Mouse (Mus musculus): ENCODE measurements around the gene Defb26.

Defb26 gene

DNA sequence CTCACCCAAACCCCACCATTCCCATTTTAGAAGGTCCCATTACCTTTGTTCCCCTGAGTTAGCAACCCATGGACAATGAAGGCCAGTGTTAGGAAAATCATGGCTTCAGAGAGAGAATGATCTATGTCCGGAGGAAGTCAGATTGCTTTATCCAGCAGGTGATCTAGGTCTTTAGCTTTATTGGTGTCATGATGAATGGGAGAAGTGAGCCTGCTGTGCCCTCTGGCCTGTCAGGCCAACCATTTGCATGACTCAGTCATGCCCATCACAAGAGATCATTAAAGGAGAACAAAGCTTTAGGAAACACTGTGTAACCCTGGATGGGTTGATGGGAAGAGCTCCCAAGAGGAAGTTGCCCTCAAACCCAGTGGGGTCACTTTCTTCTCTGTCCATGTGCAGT lies at the start of gene Defb26:
Defb26 (minus strand) TSS at position 101 of the 400 bp plus-strand sequence.
- no peak for DNase-seq (ENCODE audit: low spot score)

DNA sequence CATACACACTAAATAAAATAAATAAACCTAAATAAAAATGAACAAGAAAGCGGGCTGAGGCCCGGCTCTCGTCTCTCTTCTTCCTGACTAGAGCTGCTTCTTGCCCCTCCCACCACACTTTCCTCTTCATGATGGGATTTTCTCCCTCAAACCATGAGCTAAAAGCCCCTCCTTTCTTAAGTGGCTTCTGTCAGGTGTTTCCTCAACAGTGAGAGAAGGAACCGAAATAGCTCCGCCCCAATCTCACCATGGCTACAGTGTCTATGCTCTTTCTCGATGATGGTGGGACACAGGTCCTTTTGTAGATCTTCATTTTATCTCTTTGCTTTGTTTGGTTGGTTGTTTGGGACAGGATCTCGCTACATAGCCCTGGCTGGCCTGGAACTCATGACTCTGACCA lies 45.2 kb upstream of the Defb26 start:
- no peak for DNase-seq (ENCODE audit: low spot score)

DNA sequence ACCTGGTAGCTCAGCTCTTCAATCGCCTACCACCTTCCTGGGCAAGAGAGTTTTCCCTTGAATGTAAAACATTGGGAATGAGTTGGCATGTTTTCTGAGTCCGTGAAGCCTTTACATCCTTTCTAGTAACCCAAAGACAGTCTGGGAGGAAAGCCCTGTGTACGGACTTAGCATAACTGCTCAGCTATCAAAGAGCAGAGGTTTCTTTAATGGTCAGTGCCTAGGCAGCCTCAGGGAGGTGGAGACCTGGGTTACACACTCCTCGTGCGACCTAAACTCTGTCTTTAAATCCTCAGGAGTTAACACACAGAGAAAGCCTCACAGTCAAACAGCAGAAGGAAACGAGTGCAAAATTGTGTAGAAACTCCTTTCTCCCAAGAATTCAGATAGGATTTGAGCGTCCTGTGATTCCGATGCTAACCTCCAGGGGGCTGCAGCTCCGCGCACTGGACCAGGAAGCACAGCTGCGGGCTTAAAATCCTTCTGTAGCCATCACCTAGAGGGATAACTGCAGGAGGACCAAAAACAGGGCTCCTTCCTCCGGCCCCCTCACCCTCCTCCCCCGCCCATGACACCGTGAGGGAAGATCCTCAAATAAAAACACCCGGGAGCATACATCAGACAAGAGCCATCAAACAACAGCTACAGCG lies 42.4 kb upstream of the Defb26 start:
- peak; percentile 24 for DNase-seq (ENCODE audit: low spot score)

DNA sequence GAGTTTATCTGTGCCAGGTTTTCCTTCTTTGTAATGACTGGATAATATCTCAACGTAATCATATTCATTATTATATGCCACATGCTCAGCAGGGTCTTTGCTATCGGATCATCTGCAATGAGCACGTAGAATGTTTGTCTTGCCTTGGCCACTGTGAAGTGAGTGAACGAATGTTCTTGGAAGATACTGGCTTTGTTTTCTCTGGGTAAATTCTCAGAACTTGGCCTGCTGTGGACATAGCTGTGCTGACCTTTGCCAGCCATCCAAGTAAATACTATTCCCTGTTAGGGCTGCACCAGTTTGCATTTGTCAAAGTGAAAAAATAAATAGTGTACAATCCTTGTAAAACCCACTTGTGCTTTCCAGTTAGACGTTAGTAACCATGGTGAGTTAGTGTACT lies 36.6 kb upstream of the Defb26 start:
- no peak for DNase-seq (ENCODE audit: low spot score)

DNA sequence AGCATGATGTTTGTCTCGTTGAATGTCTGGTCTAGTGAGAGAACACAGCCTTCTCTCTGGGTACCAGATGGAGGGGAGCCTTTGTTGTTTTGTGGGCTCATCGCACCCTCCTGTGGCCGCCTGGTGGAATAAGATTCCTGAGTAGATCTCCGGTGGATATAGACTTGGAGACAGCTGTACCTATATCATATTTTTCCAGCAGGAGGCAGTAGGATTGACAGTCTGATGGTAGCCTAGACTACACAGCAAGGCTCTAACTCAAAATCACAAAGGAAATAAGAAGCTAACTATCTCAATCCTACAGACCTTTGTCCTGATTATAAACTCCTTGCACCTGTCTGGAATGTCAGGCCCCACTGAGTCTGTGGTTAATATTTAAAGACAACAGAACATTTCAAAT lies 33.2 kb upstream of the Defb26 start:
- DNase-seq (ENCODE audit: low spot score) = no peak

DNA sequence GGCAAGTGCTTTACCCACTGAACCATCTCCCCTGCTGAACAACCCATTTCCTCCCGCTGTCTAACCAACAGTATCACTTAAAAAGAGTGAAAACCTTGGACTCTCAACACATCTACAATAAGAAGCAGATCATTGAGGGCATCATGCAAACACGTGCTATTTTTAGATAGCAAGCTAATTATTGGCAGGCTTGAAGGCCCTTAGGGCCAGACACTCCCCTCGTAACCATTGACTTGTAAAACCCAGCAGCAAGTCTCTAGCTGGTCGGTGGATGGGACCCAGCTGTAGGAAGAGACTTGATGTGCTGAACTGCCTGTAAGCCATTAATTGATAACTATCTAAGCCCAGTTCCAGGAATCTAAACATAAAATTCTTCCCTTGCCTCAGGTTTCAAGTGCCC lies 32.0 kb upstream of the Defb26 start:
- no peak for DNase-seq (ENCODE audit: low spot score)

DNA sequence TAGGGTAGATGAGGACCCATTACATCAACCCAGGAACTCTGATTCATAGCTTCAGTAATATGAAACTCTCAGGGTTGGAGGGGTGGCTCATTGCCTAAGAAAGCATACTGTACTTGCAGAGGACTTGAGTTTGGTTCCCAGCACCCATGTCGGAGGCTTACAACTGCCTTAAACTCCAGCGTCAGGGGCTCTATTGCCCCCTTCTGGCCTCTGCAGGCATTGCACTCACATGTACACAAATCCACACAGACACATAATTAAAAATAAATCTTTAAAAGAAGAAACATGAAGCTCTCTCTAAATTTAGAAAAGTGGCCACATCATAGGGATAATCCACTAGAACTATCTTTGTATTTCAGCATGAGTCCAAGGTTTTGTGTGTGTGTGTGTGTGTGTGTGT lies 31.4 kb upstream of the Defb26 start:
- DNase-seq (ENCODE audit: low spot score) = no peak

DNA sequence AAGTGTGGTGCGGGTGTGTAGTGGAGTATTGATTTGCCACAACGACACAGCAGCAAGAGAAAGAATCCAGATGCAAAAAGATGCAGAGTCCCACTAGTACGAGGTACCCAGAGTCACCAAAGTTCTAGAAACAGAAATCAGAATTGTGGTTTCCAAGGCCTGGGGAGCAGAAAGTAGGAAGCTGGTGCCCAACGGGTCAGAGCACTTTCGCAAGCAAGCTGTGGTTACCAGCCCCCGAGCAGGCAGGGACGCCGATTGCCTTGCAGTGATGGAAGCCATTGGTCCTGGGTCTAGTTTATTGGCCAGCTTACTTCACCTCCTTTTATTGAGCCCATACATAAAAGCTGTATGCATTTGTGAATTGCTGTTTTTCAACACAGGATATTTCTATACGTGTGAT lies 30.5 kb upstream of the Defb26 start:
- DNase-seq (ENCODE audit: low spot score) = no peak

DNA sequence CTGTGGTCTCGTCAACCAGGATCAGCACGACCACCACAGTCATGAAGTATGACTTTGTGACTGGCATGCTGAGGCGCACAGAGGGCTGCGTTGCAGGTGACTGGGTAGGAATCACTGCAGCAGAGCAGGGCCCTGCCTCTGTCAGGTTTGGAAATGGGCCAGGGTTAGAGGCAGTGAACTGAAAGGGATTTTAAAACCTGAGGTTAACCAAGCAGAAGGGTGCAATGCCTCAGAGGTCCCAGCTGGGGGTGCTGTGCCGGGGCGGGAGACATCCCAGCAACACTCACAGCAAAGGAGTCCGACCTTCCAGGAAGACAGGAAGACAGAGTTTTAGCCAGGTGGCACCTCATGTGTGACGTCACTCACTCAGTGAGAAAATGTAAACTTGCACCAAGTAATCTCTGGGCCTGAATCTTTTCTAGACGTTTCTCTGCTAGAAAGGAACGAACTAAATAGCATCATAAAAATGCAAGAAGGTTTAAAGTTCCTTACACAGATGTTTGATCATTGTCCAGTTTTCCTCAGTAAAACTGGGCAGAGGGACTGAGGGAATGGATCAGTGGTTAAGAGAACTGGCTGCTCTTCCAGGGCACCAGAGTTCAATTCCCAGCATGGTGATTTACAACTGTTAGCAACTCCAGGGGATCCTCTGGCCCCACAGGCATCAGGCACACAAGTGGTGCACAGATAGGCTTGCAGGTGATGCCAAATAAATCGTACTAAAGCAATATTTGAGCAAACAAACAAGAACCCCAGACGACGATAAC lies 28.6 kb upstream of the Defb26 start, which contains the start of gene Defb29:
Defb29 (minus strand) TSS at position 155 of the 767 bp plus-strand sequence.
- no peak for DNase-seq (ENCODE audit: low spot score)

DNA sequence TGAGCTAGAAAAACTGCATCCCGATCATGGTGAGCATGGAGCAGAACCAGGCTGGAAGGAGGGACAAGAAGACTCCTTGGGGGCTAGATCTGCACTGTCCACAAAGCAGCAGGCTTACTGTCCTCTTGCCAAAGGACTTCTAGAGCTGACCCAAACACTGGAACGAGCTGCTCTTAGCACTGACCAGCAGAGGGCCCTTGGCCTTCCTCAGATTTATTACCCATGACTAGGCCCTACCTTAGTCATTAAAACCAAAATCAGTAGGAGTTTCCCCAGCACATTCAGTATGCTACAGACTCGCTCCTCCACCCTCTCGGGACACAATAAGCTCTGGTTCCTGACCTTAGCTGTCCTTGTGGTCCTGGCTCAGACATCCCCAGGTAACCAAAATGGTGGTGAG lies 6.5 kb upstream of the Defb26 start, which contains the start of gene Defb28:
Defb28 (plus strand) TSS at position 275 of the 400 bp plus-strand sequence.
- no peak for DNase-seq (ENCODE audit: low spot score)

DNA sequence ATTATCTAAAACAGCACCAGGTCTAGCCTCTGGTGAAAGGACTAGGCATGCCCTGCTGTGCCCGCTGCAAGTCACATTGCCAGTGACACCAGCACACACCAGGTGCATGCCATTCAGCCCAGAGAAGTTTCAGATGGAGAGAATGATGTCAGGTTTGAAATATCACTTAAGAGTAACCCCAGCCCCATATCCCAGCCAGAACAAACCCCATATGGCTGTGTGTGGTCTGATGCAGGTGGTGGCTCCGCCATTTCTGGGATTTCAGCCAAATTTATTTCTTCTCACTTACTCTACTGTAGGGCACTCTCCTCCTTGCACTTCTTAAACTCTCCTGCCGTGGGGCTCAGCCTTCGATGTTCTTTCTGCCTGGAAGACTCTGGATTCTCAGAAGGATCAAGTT lies 4.6 kb upstream of the Defb26 start:
- no peak for DNase-seq (ENCODE audit: low spot score)

DNA sequence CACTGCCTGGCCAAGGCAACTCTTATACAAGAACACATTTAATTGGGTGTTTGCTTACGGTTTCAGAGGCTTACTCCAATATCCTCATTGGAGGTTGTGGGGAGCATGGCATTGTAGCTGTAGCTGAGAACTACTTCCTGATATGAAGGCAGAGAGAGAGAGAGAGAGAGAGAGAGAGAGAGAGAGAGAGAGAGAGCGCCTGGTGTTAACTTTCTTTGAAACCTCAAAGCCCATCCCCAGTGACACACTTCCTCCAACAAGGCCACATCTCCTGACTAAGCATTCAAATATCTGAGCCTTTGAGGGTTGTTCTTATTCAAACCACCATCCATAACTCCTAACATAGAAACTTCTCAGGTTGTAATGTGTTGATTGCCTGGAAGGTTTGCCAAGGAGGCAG lies 7.5 kb downstream of the Defb26 start:
- DNase-seq (ENCODE audit: low spot score) = no peak

DNA sequence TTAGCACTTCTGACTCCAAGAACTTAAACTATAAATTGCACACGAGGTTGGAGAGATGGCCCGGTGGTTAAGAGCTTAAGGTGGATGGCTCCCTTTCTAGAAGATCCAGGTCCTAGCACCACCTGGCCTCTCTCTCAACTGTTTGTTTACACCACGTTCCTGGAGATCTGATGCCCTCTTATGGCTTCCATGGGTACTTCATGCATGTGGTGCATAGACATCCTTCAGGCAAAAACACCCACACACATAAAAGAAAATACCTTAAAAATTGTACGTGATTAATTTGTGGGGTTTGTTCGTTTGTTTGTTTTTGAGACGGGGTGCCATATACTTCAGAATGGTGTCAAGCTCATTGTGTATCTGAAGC lies 10.6 kb downstream of the Defb26 start:
- no peak for DNase-seq (ENCODE audit: low spot score)

DNA sequence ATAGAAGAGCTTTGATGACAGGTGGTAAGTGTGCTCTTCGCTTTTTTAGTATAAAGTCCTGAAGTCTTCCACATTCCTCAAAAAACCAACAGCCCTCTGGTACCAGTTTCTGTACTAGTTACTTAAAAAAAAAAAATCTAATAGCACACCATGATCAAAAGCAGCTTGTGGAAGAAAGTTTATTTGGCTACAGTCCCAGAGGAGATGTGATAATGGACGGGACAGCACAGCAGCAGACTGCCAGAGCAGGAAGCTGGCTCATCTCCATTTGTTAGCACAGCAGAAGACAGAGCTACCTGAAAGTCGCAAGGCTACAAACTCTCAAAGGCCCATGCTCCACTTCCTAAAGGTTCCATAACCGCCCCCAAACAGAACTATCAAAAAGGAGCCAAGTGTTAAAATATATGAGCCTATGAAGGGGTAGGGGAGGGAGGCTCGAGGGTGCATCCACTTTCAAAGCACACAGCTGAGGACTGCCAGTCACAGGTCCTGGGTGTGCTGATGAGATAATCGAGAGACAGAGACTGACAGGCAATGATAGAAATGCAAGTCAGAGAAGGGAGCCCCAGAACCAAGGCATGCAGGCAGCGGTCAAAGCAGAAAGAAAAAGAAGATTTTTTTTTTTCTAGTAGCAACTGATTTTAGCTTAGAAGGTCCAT lies 11.2 kb downstream of the Defb26 start:
- DNase-seq (ENCODE audit: low spot score) = no peak

DNA sequence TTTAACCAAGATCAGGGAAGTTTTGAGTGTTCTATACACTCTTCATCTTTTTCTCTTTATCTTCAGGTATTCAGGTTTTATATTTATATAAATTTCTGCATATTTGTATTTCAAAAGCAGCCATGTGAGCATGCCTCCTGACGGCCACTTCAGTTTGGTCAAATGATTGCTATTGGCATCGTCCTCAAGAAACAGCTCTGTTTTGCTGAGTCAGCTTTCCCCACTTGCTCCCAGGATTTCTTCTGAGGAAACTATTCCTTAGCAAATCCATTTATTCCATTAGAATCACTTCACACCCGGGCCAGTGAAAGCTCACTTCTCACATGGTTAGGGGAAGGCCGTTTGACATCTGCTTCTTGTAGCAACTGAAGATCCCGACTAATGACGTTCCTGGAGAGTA lies 13.5 kb downstream of the Defb26 start:
- DNase-seq (ENCODE audit: low spot score) = no peak

DNA sequence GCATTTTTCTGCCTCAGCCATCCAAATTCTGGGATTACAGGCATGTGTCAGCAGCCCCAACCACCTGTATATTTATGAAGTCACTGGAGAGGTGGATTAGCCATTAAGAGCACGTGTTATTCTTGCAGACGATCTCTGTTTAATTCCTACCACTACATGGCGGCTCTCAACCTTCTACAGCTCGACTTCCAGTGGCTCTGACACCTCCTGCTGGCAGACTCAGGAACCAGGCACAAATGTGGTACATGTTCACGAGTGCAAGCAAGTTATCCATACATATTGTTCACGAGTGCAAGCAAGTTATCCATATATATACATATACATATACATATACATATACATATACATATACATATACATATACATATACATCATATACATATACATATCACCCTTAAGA lies 18.3 kb downstream of the Defb26 start:
- no peak for DNase-seq (ENCODE audit: low spot score)

DNA sequence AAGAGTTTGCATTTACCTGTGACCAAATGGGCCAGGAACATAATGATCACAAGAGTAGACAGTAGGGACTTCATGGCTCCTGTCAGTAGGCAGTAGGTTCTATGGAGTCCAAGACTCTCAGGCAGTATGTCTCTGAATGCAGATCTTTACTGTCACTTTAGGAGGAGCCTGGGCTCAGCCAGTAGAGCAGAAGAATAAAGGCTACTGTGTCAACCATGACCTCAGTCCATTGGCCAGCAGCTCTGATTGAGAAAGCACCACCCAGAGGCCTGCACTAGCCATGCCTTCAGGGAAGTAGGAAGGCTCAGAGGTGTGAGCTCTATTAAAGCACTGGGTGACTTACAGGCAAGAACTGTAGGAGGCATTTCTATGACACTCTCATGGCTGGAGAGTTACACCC lies 21.5 kb downstream of the Defb26 start, which contains the start of gene Defb22:
Defb22 (minus strand) TSS at position 101 of the 400 bp plus-strand sequence.
- no peak for DNase-seq (ENCODE audit: low spot score)

DNA sequence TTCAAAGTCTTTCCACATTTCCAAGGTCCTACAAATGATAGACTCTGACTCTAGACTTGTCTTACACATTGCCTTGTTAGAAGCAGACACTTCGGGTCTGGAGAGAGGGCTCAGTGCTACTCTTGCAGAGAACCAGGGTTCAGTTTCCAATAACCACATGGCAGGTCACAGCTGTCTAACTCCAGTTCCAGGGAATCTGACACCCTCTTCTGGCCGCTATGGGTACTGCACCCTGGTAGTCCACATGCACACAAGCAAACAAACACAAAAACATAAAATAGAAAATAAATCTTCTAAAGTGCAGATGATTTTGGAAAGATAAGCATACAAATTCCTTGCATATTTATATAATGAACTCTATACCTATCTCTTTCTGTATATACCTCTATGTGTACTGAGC lies 24.5 kb downstream of the Defb26 start:
- no peak for DNase-seq (ENCODE audit: low spot score)

DNA sequence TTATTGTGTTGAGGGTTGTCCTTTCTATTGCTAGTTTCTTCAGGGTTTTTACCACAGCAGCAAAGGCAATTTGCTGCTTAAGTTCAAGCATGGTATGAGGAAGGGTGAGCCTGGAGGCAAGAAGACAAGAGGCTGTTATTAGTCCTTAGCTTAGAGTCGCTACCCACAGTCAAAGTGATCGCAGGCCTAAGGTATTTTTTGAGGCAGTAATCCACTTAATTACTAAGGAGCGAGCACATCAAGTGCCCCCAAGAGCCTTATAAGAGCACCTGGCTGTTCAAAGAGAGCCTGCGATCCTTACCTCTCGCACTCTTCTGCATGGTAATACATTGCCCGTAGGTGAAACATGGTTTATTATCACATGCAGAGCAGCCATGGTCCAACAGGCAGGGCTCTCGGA lies 29.8 kb downstream of the Defb26 start:
- DNase-seq (ENCODE audit: low spot score) = no peak

DNA sequence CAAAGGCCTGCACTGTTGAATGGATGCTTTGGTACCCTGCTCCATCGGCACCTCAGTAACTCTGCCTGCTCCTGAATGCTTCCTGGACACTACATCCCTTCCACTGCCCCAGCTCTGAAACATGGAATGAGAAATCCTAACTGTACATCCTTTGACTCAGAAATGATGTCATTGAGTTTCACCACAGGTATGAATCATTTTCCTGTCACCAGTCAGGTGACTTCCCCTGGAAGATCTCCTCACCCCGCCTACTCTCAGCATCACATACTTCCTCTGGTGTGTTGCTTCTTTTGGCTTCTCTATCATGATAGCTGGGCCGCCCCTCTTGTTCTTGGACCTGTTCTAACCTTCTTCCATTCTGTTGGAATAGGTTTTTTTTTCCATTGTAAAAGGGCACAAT lies 30.6 kb downstream of the Defb26 start:
- no peak for DNase-seq (ENCODE audit: low spot score)

DNA sequence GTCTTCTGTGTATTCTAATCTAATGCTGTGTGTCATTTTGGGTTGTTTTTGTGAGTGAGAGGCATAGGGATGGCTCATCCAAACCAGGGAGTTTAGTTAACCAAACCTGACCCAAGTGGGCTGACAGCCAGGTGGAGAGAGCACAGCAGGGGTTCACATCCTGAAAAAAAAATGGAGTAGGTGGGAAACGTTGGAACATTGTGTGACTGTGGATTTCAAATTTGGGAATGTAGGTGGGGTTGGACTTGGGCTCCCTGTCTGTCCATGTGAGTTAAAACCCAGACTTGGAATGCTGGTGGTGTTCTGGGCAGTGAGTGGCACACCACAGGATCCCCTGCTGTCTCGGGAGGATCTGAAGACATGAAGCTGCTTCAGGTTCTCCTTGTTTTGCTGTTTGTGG lies 34.7 kb downstream of the Defb26 start, which contains the start of gene Defb20:
Defb20 (plus strand) TSS at position 301 of the 400 bp plus-strand sequence.
- no peak for DNase-seq (ENCODE audit: low spot score)

DNA sequence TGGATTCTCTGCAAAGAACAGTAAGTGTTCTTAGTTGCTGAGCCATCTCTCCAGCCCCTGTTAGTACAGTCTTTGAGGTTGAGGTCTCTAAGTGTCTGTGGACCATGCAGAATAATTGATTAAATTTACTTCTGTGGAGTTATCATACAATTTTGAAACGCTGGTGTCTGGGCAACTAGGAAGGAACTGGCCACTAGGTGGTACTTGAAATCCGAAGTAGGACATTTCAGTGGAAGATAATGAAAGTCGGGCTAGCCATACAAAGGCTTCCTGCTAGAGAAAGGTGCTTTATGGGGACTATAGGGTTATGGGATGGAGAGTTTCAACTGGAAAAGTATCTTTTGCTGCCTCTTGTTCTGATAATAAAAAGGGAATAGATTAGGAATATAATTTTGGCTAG lies 39.1 kb downstream of the Defb26 start:
- DNase-seq (ENCODE audit: low spot score) = no peak

DNA sequence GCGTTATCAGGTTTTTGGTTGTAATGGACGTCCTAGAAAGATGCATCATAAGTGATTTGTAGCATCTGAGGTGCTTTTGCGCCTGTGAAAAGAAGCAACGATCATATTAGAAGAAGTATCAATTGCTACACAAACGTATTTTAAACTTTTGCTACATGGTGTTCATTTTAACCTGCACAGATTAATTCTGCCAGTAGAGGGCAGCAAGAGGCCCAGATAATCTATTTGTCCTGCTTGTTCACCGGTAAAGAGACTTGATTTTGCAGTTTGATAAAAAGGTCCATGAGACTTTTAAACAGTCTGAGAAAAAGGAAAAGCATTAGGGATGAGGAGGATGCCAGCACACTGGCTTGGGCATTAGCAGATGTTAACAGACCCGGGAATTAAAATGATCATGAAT lies 40.5 kb downstream of the Defb26 start:
- peak; percentile 18 for DNase-seq (ENCODE audit: low spot score)

Data from ovary, postnatal 10 days (tissue).